Comparison of ENCODE assay signal across 9 mouse cellular contexts in the genomic region with DNA sequence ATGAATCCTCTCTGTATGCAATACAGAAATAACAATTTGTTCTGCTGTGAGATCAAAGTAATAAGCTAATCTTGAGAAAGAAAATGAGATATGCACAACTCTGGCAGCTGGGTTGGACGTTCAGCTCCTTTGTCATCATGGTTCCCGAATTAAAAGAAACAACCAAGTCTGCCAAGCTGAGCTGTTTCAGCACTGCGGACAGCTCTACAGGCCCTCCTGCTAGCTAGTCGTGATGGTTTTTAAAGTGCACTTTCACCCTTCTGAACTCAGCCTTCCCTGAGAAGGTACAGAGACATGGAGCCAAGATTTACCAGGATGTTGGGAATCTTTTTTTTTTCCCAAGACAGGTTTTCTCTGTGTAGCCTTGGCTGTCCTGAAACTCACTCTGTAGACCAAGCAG. TPM values are rescaled to one million over a fixed set of nuclear protein-coding genes. Genes with fewer than 3 reads are reported as not detected.
DNase-seq lines count a peak whose midpoint lies in the region; ATAC-seq and TF ChIP-seq lines count a peak whose summit lies in the region.
"Had no signal": no experiment of that assay in that cellular context is flagged by ENCODE, and none has a peak within 500 bp of the region (broad histone marks: within the 10 kb centered on the region; RNA-seq: fewer than 3 reads in every experiment).

No protein-coding gene starts in this region.

- no peak for TF ChIP-seq EP300 in lung, postnatal 0 days (IDR thresholded peaks at IDR 0.05)
- no peak for TF ChIP-seq EP300 in liver, postnatal 0 days (IDR thresholded peaks at IDR 0.05; ENCODE audit: low read depth)

- 7% methylated on average over 4 of the region's 4 CpGs for WGBS in lung, postnatal 0 days
- WGBS in liver, postnatal 0 days (ENCODE audit: insufficient replicate concordance), result 12% methylated on average over 4 of the region's 4 CpGs
- 16% methylated on average over 4 of the region's 4 CpGs for WGBS in cerebellum, adult 2 months

- no peak overlapping the region for H3K9ac ChIP-seq in lung, postnatal 0 days (replicated peaks; ENCODE audit: low read depth)
- no peak overlapping the region for H3K9ac ChIP-seq in liver, postnatal 0 days (replicated peaks)
- H3K9ac ChIP-seq: lung, embryonic 15.5 days had no signal

- H3K4me3 ChIP-seq in lung, postnatal 0 days (ENCODE audit: low read depth, low read length), result no peak overlapping the region
- no peak overlapping the region for H3K4me3 ChIP-seq in liver, postnatal 0 days (ENCODE audit: low read depth, low read length)
- H3K4me3 ChIP-seq in cerebellum, adult 2 months (replicated peaks; ENCODE audit: insufficient read depth, low read depth, low read length), result no peak overlapping the region
- H3K4me3 ChIP-seq: lung, embryonic 15.5 days had no signal

- no peak for TF ChIP-seq POLR2A in cerebellum, adult 2 months (IDR thresholded peaks at IDR 0.05; ENCODE audit: borderline replicate concordance, insufficient read depth, low read length)

- no peaks in the 10 kb centered on the region for H3K9me3 ChIP-seq in lung, postnatal 0 days (ENCODE audit: low read length)
- H3K9me3 ChIP-seq in liver, postnatal 0 days (ENCODE audit: low read length), result no peaks in the 10 kb centered on the region
- H3K9me3 ChIP-seq: lung, embryonic 15.5 days had no signal

- no peak overlapping the region for H3K27ac ChIP-seq in lung, postnatal 0 days (ENCODE audit: low read length)
- H3K27ac ChIP-seq in liver, postnatal 0 days (ENCODE audit: low read depth), result no peak overlapping the region
- H3K27ac ChIP-seq in cerebellum, adult 2 months (ENCODE audit: insufficient read depth, low read length), result no peak overlapping the region
- H3K27ac ChIP-seq: lung, embryonic 15.5 days had no signal

- no peak for TF ChIP-seq CTCF in lung, postnatal 0 days (IDR thresholded peaks at IDR 0.05)
- TF ChIP-seq CTCF in liver, postnatal 0 days (IDR thresholded peaks at IDR 0.05; ENCODE audit: low read depth), result no peak
- no peak for TF ChIP-seq CTCF in cerebellum, adult 2 months (IDR thresholded peaks at IDR 0.05; ENCODE audit: borderline replicate concordance, insufficient read depth, low read depth, low read length)

- H3K27me3 ChIP-seq in lung, postnatal 0 days (replicated peaks; ENCODE audit: insufficient read depth, low read length), result no peaks in the 10 kb centered on the region
- H3K27me3 ChIP-seq in liver, postnatal 0 days (ENCODE audit: insufficient read depth, low read length), result no peaks in the 10 kb centered on the region
- H3K27me3 ChIP-seq in cerebellum, adult 2 months (ENCODE audit: control insufficient read depth, insufficient read depth, low read length), result no peaks in the 10 kb centered on the region
- H3K27me3 ChIP-seq: lung, embryonic 15.5 days had no signal

- no peaks in the 10 kb centered on the region for H3K4me1 ChIP-seq in lung, postnatal 0 days (ENCODE audit: insufficient read depth, low read depth, low read length)
- no peaks in the 10 kb centered on the region for H3K4me1 ChIP-seq in liver, postnatal 0 days (ENCODE audit: insufficient read depth)
- no peaks in the 10 kb centered on the region for H3K4me1 ChIP-seq in cerebellum, adult 2 months (ENCODE audit: control insufficient read depth, insufficient read depth, low read length)
- H3K4me1 ChIP-seq: lung, embryonic 15.5 days had no signal

- H3K36me3 ChIP-seq in lung, postnatal 0 days (ENCODE audit: insufficient read depth, low read length), result no peaks in the 10 kb centered on the region
- H3K36me3 ChIP-seq in liver, postnatal 0 days (replicated peaks; ENCODE audit: insufficient read depth, low read length), result no peaks in the 10 kb centered on the region
- H3K36me3 ChIP-seq: lung, embryonic 15.5 days had no signal

- H3K4me2 ChIP-seq in lung, postnatal 0 days (replicated peaks; ENCODE audit: low read depth, low read length), result no peak overlapping the region
- no peak overlapping the region for H3K4me2 ChIP-seq in liver, postnatal 0 days (ENCODE audit: low read depth, low read length)
- H3K4me2 ChIP-seq: lung, embryonic 15.5 days had no signal

- ATAC-seq in lung, postnatal 0 days, result no peak
- no peak for ATAC-seq in liver, postnatal 0 days

- peak; percentile 6 for DNase-seq in adrenal gland, adult 2 months
- DNase-seq in adrenal gland, postnatal 4 days (ENCODE audit: low spot score in 2 of 2), result no peak
- peak; percentile 43 for DNase-seq in lung, postnatal 0 days (ENCODE audit: low spot score)
- no peak for DNase-seq in lung, adult 18-20 months
- peak; percentile 13 for DNase-seq in c-Kit-positive CD71-positive TER-119-positive erythroid progenitor cells, embryonic 14.5 days (ENCODE audit: low spot score)
- peak; percentile 36 for DNase-seq in liver, postnatal 0 days
- no peak for DNase-seq in spleen, postnatal 36 days (ENCODE audit: low spot score in 2 of 2)
- DNase-seq in cerebellum, adult 2 months, result no peak

RNA-seq across cellular contexts. Expression of a gene that starts 30.0 kb away (rescaled TPM):
- total RNA-seq in adrenal gland, adult 2 months (2021), result 10 to 100 TPM; 67.1 to 72.5 TPM
- 19.9 and 21.6 TPM in 2 replicates for polyA plus RNA-seq in adrenal gland, adult 2 months (2012; rRNA removed)
- total RNA-seq in adrenal gland, postnatal 4 days (2021), result 10 to 100 TPM; 72.0 to 75.0 TPM
- 11.2 and 12.1 TPM in 2 replicates for polyA plus RNA-seq in lung, postnatal 0 days (2015; fragmentation: Nextera tagmentation; extraction: Ambion mirVana)
- polyA plus RNA-seq in liver, postnatal 0 days (2015; fragmentation: Nextera tagmentation; extraction: Ambion mirVana), result 29.2 and 33.9 TPM in 2 replicates
- 39.6 and 40.3 TPM in 2 replicates for polyA plus RNA-seq in cerebellum, adult 2 months (2012; rRNA removed)

Comparison
In these comparisons a context has a peak if more than half of its experiments do, and no peak if none do; other contexts are left out.
1. DNase-seq: peak in adrenal gland, adult 2 months (single experiment), lung, postnatal 0 days (single experiment), c-Kit-positive CD71-positive TER-119-positive erythroid progenitor cells, embryonic 14.5 days (single experiment) and liver, postnatal 0 days (single experiment); none in adrenal gland, postnatal 4 days (0 of 2), lung, adult 18-20 months (0 of 2), spleen, postnatal 36 days (0 of 2) and cerebellum, adult 2 months (0 of 2).